Mouse (Mus musculus) embryonic facial prominence, embryonic 15.5 days (tissue): ENCODE measurements around the gene Ccm2. TPM values are rescaled to one million over a fixed set of nuclear protein-coding genes. Genes with fewer than 3 reads are reported as not detected.

Experiments used
- ATAC-seq: fragments of 200-750 bp; cut with Nextera tagmentation; 2 replicates; pipeline ENCODE4 v1.8.0; 2017; ENCODE audit warnings: low read depth, moderate TSS enrichment; ENCODE audit not compliant: insufficient number of reproducible peaks, low FRiP score, low TSS enrichment
- H3K27ac ChIP-seq: fragments of 300-500 bp; sonication (generic); replicated peaks from 2 replicates; pipeline ENCODE4 v1.5.1; 2015; ENCODE audit warnings: mild to moderate bottlenecking, inconsistent platforms
- H3K27me3 ChIP-seq: fragments of 300-500 bp; sonication (generic); 2 replicates; pipeline ENCODE4 v1.6.1; 2015; ENCODE audit warnings: inconsistent platforms
- H3K36me3 ChIP-seq: fragments of 300-500 bp; sonication (generic); 2 replicates; pipeline ENCODE4 v1.6.1; 2015; ENCODE audit warnings: mild to moderate bottlenecking, inconsistent platforms
- H3K4me1 ChIP-seq: fragments of 300-500 bp; sonication (generic); 2 replicates; pipeline ENCODE4 v1.6.1; 2015; ENCODE audit warnings: inconsistent platforms
- H3K4me2 ChIP-seq: fragments of 300-500 bp; sonication (generic); replicated peaks from 2 replicates; pipeline ENCODE4 v1.6.1; 2015; ENCODE audit warnings: mild to moderate bottlenecking, inconsistent platforms
- H3K4me3 ChIP-seq: fragments of 300-500 bp; sonication (generic); replicated peaks from 2 replicates; pipeline ENCODE4 v1.5.1; 2015; ENCODE audit warnings: mild to moderate bottlenecking, inconsistent platforms
- H3K9ac ChIP-seq: fragments of 300-500 bp; sonication (generic); 2 replicates; pipeline ENCODE4 v1.6.1; 2015; ENCODE audit warnings: inconsistent platforms
- H3K9me3 ChIP-seq: fragments of 300-500 bp; sonication (generic); replicated peaks from 2 replicates; pipeline ENCODE4 v1.6.1; 2016; ENCODE audit warnings: inconsistent platforms
- WGBS: fragments of 180-500 bp; shearing (Covaris S2); methylation state at CpG from one replicate; pipeline ENCODE4 v1.1.7; 2015; 5-methylcytosine and 5-hydroxymethylcytosine counted together
- polyA plus RNA-seq: library from polyadenylated mRNA; unstranded; fragments of >200 nt; fragmentation: Nextera tagmentation; extraction: Ambion mirVana; gene quantifications from 2 replicates; pipeline ENCODE4 v1.2.1, GENCODE M21; 2015

The Ccm2 gene
- polyA plus RNA-seq, 1 experiment from 2014 or later: 88.9 TPM

- WGBS: 70% methylated on average over 3 of the region's 3 CpGs
- Histone ChIP-seq H3K27ac (no peak overlapping the region), H3K4me3 (no peak overlapping the region)
Observed at GRCm38 (mm10) chr11:6544683-6545082, 2.0 kb upstream of the Ccm2 start.

GRCm38 (mm10) chr11:6545186-6545856, 1.4 kb upstream of the Ccm2 start:
- ATAC-seq: no peak
- H3K36me3 ChIP-seq: no peaks in the 10 kb centered on the region
- peaks cover 15% of the 10 kb centered on the region for H3K4me1 ChIP-seq
- no peak overlapping the region for H3K4me2 ChIP-seq
- no peak overlapping the region for H3K9ac ChIP-seq
- H3K4me3 ChIP-seq: no peak overlapping the region
- H3K27ac ChIP-seq: peak overlapping the region; percentile 97
- H3K9me3 ChIP-seq: no peaks in the 10 kb centered on the region
- WGBS: 95% methylated on average over 4 of the region's 4 CpGs
- H3K27me3 ChIP-seq: no peaks in the 10 kb centered on the region

More at GRCm38 (mm10) chr11:6544683-6545082, 2.0 kb upstream of the Ccm2 start:
- no peak for ATAC-seq
- H3K9ac ChIP-seq: no peak overlapping the region
- no peak overlapping the region for H3K4me2 ChIP-seq
- peaks cover 10% of the 10 kb centered on the region for H3K4me1 ChIP-seq
- H3K9me3 ChIP-seq: no peaks in the 10 kb centered on the region
- H3K36me3 ChIP-seq: no peaks in the 10 kb centered on the region
- no peaks in the 10 kb centered on the region for H3K27me3 ChIP-seq

GRCm38 (mm10) chr11:6545857-6546192, 862 bp upstream of the Ccm2 start:
- peak overlapping the region; percentile 70; the same call in 1 of the 2 replicates for H3K9ac ChIP-seq
- WGBS: 31% methylated on average over 3 of the region's 3 CpGs
- ATAC-seq: no peak

GRCm38 (mm10) chr11:6547037-6547680, 472 bp downstream of the Ccm2 start:
- Histone ChIP-seq H3K9ac (peak overlapping the region; percentile 70), H3K9me3 (no peaks in the 10 kb centered on the region), H3K27me3 (no peaks in the 10 kb centered on the region), H3K4me3 (peak overlapping the region; percentile 86), H3K36me3 (peaks cover 5% of the 10 kb centered on the region; the same call in 1 of the 2 replicates), H3K4me1 (peaks cover 15% of the 10 kb centered on the region), H3K27ac (peak overlapping the region; percentile 97), H3K4me2 (peak overlapping the region; percentile 52)
- under 1% methylated on average over 31 of the region's 41 CpGs for WGBS
- ATAC-seq: peak; percentile 75

More at GRCm38 (mm10) chr11:6545857-6546192, 862 bp upstream of the Ccm2 start:
- Histone ChIP-seq H3K27ac (peak overlapping the region; percentile 97), H3K4me1 (peaks cover 15% of the 10 kb centered on the region), H3K9me3 (no peaks in the 10 kb centered on the region), H3K4me2 (peak overlapping the region; percentile 52), H3K27me3 (no peaks in the 10 kb centered on the region), H3K36me3 (no peaks in the 10 kb centered on the region; the same call in 1 of the 2 replicates), H3K4me3 (peak overlapping the region; percentile 86)

DNA sequence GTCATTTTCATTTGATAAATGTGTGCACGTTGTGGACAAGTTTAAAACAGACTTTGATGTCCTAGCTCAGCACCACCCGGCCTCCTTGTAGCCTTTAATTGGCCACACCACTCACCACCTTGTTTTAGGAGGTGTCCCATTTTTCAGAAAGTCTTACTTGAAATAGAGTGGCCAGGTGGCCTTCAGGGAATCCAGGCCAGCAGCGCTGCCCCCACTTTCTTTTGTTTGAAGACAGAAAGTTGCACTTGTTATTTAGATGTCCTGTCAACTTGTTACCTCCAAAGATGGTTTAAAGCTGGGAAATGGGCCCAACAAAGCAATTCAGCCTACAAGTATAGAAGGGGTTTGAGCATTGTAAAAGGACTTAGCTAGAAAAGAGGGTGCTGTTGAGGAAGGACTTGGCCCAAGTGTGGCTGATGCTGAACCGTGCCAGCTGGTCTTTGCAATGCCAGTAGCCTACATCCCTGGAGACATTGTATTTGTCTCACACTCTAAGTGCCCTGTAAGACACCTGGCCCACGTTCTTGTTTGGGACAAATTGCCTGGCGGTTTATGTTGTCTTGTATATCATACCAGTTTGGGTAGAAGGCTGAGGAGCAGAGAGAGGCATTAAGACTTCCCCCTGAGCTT, 1.1 kb downstream of the Ccm2 start:
- 26% methylated on average over 6 of the region's 6 CpGs for WGBS
- Histone ChIP-seq H3K27me3 (no peaks in the 10 kb centered on the region), H3K9ac (peak overlapping the region; percentile 70), H3K9me3 (no peaks in the 10 kb centered on the region), H3K27ac (peak overlapping the region; percentile 97), H3K4me1 (peaks cover 15% of the 10 kb centered on the region), H3K4me3 (peak overlapping the region; percentile 86), H3K4me2 (peak overlapping the region; percentile 52), H3K36me3 (peaks cover 5% of the 10 kb centered on the region; the same call in 1 of the 2 replicates)
- no peak for ATAC-seq

DNA sequence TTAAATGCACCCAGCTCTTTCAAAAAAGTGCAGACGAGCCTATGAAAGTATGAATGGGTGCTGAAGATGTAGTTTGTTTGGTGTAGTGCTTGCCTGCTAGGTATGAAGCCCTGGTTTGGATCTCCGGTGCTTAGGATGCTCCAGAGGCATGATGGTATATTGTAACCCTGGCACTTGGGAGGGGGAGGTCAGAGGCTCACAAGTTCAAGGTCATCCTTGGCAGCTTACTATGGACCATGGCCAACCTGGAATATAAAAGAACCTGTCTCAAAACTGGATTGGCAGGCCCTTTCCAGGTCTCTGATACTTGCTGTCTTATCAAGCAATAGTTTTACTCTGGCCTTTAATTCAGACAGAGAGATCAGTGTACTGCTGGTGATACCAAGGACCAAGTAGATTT, 3.1 kb downstream of the Ccm2 start:
- Histone ChIP-seq H3K9me3 (no peaks in the 10 kb centered on the region), H3K4me3 (no peak overlapping the region), H3K27ac (no peak overlapping the region), H3K36me3 (peaks cover 5% of the 10 kb centered on the region; the same call in 1 of the 2 replicates), H3K4me1 (peaks cover 15% of the 10 kb centered on the region), H3K9ac (no peak overlapping the region), H3K4me2 (no peak overlapping the region), H3K27me3 (no peaks in the 10 kb centered on the region)
- whole genome bisulfite sequencing: 91% methylated on average over 2 of the region's 2 CpGs
- ATAC-seq: no peak

DNA sequence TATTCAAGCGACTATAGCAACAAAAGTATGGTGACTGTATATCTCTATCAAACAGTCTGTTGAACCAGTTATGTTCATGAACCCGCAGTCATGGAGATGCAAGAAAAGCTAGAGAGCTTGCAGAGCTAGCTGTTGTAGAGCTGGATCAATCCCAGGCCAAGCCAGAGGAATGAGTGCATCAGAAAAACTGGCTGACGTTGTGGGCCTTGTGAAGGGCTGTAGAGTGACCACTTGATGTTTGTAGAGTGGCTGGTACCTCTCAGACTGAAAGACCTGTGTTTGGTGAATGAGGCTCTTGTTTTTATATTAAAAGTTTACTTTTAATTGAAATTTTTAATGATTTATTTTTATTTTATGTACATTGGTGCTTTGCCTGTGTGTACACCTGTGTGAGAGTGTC, 3.5 kb downstream of the Ccm2 start:
- ATAC-seq: no peak

DNA sequence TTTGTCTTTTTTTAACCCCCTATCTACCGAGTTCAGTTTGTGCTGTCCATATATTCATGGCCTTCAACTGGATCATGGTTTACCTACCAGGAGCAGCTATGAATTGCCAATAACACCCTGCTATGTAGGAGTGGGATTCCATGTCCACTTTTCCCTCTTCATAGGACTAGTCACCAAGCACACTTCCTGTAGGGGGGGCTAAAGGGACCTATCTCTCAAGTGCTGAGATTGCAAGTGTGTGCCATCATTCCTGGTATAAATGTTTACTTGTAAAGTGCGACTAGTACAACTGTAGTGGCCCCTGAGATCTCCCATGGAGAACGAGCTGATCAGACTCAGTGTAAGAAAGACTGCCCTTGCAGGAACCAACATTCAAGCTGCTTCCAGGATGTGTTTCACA, 11.5 kb downstream of the Ccm2 start:
- Histone ChIP-seq H3K9ac (no peak overlapping the region), H3K9me3 (no peaks in the 10 kb centered on the region), H3K36me3 (0 out of 2 replicates have a peak, but pooled peaks cover 8% of the 10 kb centered on the region), H3K4me1 (peaks cover 13% of the 10 kb centered on the region), H3K27ac (no peak overlapping the region), H3K27me3 (no peaks in the 10 kb centered on the region), H3K4me2 (no peak overlapping the region), H3K4me3 (no peak overlapping the region)
- ATAC-seq: no peak
- WGBS: 85% methylated on average over 3 of the region's 3 CpGs

More for the DNA sequence above, 3.5 kb downstream of the Ccm2 start:
- no peak overlapping the region for H3K4me3 ChIP-seq
- no peak overlapping the region for H3K9ac ChIP-seq
- peaks cover 15% of the 10 kb centered on the region for H3K4me1 ChIP-seq
- no peaks in the 10 kb centered on the region for H3K27me3 ChIP-seq
- peaks cover 5% of the 10 kb centered on the region; the same call in 1 of the 2 replicates for H3K36me3 ChIP-seq
- 86% methylated on average over 3 of the region's 3 CpGs for WGBS
- H3K27ac ChIP-seq: no peak overlapping the region
- H3K4me2 ChIP-seq: no peak overlapping the region
- no peaks in the 10 kb centered on the region for H3K9me3 ChIP-seq

DNA sequence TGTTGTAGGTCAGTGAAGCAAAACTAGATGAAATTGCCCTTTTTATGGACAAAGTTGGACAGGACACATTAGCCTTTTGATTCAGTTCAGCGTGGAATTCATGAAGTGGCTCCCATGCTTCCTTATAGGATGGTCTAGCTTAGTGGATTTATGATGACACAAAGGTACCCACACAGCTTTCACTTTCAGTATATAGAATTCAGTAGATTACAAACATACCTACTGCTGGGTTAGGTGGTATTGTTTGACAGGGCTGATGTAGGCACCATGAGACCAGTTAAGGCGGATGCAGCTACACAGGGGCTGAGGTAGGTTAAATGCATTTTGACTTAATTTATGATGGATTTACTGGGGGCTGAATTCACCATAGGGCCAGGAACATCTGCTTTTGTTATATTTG, 13.3 kb downstream of the Ccm2 start:
- no peak for ATAC-seq
- H3K27ac ChIP-seq: no peak overlapping the region
- no peak overlapping the region for H3K4me3 ChIP-seq
- H3K9ac ChIP-seq: no peak overlapping the region
- H3K36me3 ChIP-seq: peaks cover 13% of the 10 kb centered on the region; the same call in 1 of the 2 replicates
- H3K27me3 ChIP-seq: no peaks in the 10 kb centered on the region
- no peak overlapping the region for H3K4me2 ChIP-seq
- H3K4me1 ChIP-seq: peaks cover 13% of the 10 kb centered on the region
- 76% methylated on average over 2 of the region's 2 CpGs for WGBS
- H3K9me3 ChIP-seq: no peaks in the 10 kb centered on the region

- 68% methylated on average over 13 of the region's 13 CpGs for WGBS
- Histone ChIP-seq H3K4me2 (no peak overlapping the region), H3K27ac (0 out of 2 replicates have a peak overlapping the region, but pooled peaks have one; percentile 34)
Observed at GRCm38 (mm10) chr11:6560655-6561360, 14.1 kb downstream of the Ccm2 start.

GRCm38 (mm10) chr11:6561474-6561873, 14.8 kb downstream of the Ccm2 start:
- Histone ChIP-seq H3K27ac (no peak overlapping the region), H3K4me2 (no peak overlapping the region), H3K27me3 (no peaks in the 10 kb centered on the region), H3K9me3 (no peaks in the 10 kb centered on the region), H3K9ac (no peak overlapping the region), H3K4me3 (no peak overlapping the region), H3K4me1 (peaks cover 13% of the 10 kb centered on the region), H3K36me3 (peaks cover 13% of the 10 kb centered on the region; the same call in 1 of the 2 replicates)
- 77% methylated on average over 4 of the region's 4 CpGs for WGBS
- no peak for ATAC-seq

More at GRCm38 (mm10) chr11:6560655-6561360, 14.1 kb downstream of the Ccm2 start:
- Histone ChIP-seq H3K9me3 (no peaks in the 10 kb centered on the region), H3K27me3 (no peaks in the 10 kb centered on the region), H3K36me3 (peaks cover 13% of the 10 kb centered on the region; the same call in 1 of the 2 replicates), H3K4me3 (no peak overlapping the region), H3K9ac (no peak overlapping the region), H3K4me1 (peaks cover 13% of the 10 kb centered on the region)
- ATAC-seq: no peak
